Mouse (Mus musculus): Measurements from ENCODE around the gene Cdv3. TPM values are rescaled to one million over a fixed set of nuclear protein-coding genes. Genes with fewer than 3 reads are reported as not detected.
A peak's percentile ranks its signal among the peaks of the same experiment; 100 is the strongest.

Cdv3 gene
- total RNA-seq (2012; rRNA removed) = 176 and 233 TPM in 2 replicates

DNA sequence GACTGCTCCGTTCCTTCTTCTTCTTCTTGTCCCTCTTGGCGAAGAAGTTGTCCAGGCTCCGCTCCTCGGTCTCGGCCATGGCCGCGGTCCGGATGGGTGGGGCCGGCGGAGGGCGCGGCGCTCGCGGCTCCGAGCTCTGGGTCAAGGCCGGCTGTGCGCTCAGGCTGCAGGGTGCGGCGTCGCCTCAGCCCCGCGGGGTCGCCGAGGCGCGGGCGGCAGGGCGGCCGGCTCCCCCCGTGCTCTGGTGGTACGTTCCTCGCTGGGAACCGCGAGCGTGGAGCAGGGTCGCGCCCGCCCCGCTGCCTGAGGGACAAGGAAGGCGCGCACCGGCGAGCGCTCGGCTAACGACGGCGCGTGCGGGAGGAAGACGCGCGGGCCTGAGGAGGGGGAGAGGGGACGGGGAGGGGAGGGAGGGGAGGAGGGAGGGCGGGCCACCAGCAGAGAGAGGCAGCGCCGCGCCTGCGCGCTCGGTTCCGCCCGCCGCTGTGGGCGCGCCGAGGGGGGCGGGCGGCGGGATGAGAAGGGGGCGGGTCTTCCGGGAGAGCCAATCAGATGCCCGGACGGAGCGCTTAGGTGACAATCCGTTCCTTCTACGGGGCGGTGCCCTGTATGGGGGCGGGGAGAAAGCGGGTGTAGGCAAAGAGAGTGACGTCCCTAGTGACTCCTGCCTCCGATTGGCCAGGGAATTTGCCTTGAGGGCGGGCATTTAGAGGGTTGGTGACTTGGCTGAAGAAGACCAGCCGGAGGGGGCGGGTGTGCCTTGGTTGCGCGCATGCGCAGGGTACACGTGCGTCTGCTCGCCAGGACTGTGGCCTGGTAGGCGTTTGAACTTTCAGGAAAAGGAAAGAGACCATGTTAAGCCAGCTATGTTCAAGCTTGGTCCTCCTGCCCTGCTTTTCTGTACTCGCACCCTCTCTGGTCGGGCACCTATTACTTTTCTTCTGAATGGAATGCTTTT lies at the start of gene Cdv3:
TSS of gene Cdv3 (minus strand) at position 551 of the 958 bp plus-strand sequence.
- H3K4me1 ChIP-seq (ENCODE audit: control insufficient read depth in 2 of 2, insufficient read depth in 2 of 2, low read length in 2 of 2, poor library complexity in 1 of 2) = peaks cover 9 to 10% of the 10 kb centered on the region in 2 experiments
- TF ChIP-seq CHD2 (IDR thresholded peaks at IDR 0.05; ENCODE audit: low read depth, low read length) (peak; percentile 55; the same call in 1 of the 2 replicates), HCFC1 (IDR thresholded peaks at IDR 0.05; ENCODE audit: borderline replicate concordance, insufficient read depth, low read length) (0 out of 2 replicates have a peak, but pooled peaks have one; percentile 18), MAFK (IDR thresholded peaks at IDR 0.05; ENCODE audit: insufficient read depth, low read depth, low read length) (no peak)
- H3K36me3 ChIP-seq (ENCODE audit: control insufficient read depth, insufficient read depth, low read length, poor library complexity, severe bottlenecking) = peaks cover 7% of the 10 kb centered on the region
- peak; percentile 100 for DNase-seq (ENCODE audit: low read depth, low spot score)
- peak within 1 kb of the TSS; percentile 76 to 89 for H3K4me3 ChIP-seq (ENCODE audit: insufficient read depth in 1 of 2, low read depth in 1 of 2, low read length in 2 of 2, poor library complexity in 1 of 2, severe bottlenecking in 1 of 2)
- H3K27ac ChIP-seq (ENCODE audit: insufficient read depth, low read depth, low read length, poor library complexity, severe bottlenecking) = peak within 1 kb of the TSS; percentile 92
- H3K9me3 ChIP-seq (ENCODE audit: control insufficient read depth, insufficient read depth, low read depth, low read length) = no peaks in the 10 kb centered on the region
- in situ Hi-C loops (cut with MboI; ENCODE audit: low sequenced_read_pairs in 2 of 2, unreplicated experiment in 2 of 2) = no loop called here
- peak within 1 kb of the TSS; percentile 98 for H3K9ac ChIP-seq (ENCODE audit: insufficient read depth, low read depth, low read length, poor library complexity, severe bottlenecking)

DNA sequence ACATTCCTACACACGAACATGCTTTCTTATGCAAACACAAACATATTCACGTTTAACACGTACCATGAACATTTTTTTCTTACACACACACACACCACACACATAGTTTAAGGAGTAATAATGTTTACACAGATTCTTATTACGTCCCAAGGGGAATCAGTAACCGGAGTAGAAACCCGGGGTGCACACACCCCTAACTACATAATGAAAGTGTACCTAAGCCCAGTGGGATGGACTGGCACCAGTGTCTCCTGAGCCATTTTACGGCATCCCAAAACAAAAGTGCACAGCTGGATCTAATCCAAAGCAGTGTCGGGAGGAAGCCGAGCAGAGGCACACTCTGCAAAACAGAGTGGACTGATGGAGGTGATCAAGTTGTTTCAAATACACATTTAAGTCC lies 47.8 kb upstream of the Cdv3 start:
- Histone ChIP-seq H3K27ac (ENCODE audit: insufficient read depth, low read depth, low read length, poor library complexity, severe bottlenecking) (no peak overlapping the region), H3K4me3 (ENCODE audit: insufficient read depth in 1 of 2, low read depth in 1 of 2, low read length in 2 of 2, poor library complexity in 1 of 2, severe bottlenecking in 1 of 2) (no peak overlapping the region), H3K9ac (ENCODE audit: insufficient read depth, low read depth, low read length, poor library complexity, severe bottlenecking) (no peak overlapping the region), H3K36me3 (ENCODE audit: control insufficient read depth, insufficient read depth, low read length, poor library complexity, severe bottlenecking) (no peaks in the 10 kb centered on the region), H3K9me3 (ENCODE audit: control insufficient read depth, insufficient read depth, low read depth, low read length) (no peaks in the 10 kb centered on the region), H3K4me1 (ENCODE audit: control insufficient read depth in 2 of 2, insufficient read depth in 2 of 2, low read length in 2 of 2, poor library complexity in 1 of 2) (no peaks in the 10 kb centered on the region)
- TF ChIP-seq ZNF384 (IDR thresholded peaks at IDR 0.05; ENCODE audit: low read depth, low read length) (no peak), ZC3H11A (IDR thresholded peaks at IDR 0.05; ENCODE audit: borderline replicate concordance, low read depth, low read length) (no peak), MAFK (IDR thresholded peaks at IDR 0.05; ENCODE audit: insufficient read depth, low read depth, low read length) (no peak), CHD2 (IDR thresholded peaks at IDR 0.05; ENCODE audit: low read depth, low read length) (no peak), HCFC1 (IDR thresholded peaks at IDR 0.05; ENCODE audit: borderline replicate concordance, insufficient read depth, low read length) (no peak)
- in situ Hi-C loops (cut with MboI; ENCODE audit: low sequenced_read_pairs in 2 of 2, unreplicated experiment in 2 of 2) = no loop called here
- no peak for DNase-seq (ENCODE audit: low read depth, low spot score)

DNA sequence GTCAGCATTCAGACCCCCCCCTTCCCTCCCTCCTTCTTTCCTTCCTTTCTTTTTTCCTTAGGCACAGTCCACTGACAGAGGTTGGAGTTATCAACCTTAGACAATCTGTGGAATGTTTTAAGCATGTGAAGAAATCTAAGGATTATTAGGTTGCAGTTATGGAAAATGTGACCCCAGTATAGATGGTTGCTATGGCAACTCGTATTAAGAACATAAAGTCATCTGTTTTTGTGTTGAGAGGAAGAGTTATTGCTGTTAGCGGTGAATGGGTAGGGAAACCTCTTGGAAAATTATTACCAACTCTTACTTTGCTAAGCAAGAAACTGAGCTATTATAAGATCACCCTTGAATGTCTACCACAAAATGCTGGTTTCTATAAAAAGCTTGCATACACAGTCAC lies 43.5 kb upstream of the Cdv3 start:
- Histone ChIP-seq H3K9ac (ENCODE audit: insufficient read depth, low read depth, low read length, poor library complexity, severe bottlenecking) (no peak overlapping the region), H3K4me3 (ENCODE audit: insufficient read depth in 1 of 2, low read depth in 1 of 2, low read length in 2 of 2, poor library complexity in 1 of 2, severe bottlenecking in 1 of 2) (no peak overlapping the region), H3K4me1 (ENCODE audit: control insufficient read depth in 2 of 2, insufficient read depth in 2 of 2, low read length in 2 of 2, poor library complexity in 1 of 2) (no peaks in the 10 kb centered on the region), H3K9me3 (ENCODE audit: control insufficient read depth, insufficient read depth, low read depth, low read length) (no peaks in the 10 kb centered on the region), H3K27ac (ENCODE audit: insufficient read depth, low read depth, low read length, poor library complexity, severe bottlenecking) (no peak overlapping the region), H3K36me3 (ENCODE audit: control insufficient read depth, insufficient read depth, low read length, poor library complexity, severe bottlenecking) (no peaks in the 10 kb centered on the region)
- TF ChIP-seq CHD2 (IDR thresholded peaks at IDR 0.05; ENCODE audit: low read depth, low read length) = no peak
- no peak for TF ChIP-seq ZC3H11A (IDR thresholded peaks at IDR 0.05; ENCODE audit: borderline replicate concordance, low read depth, low read length)
- no peak for TF ChIP-seq HCFC1 (IDR thresholded peaks at IDR 0.05; ENCODE audit: borderline replicate concordance, insufficient read depth, low read length)
- in situ Hi-C loops (cut with MboI; ENCODE audit: low sequenced_read_pairs in 2 of 2, unreplicated experiment in 2 of 2) = no loop called here
- no peak for DNase-seq (ENCODE audit: low read depth, low spot score)

DNA sequence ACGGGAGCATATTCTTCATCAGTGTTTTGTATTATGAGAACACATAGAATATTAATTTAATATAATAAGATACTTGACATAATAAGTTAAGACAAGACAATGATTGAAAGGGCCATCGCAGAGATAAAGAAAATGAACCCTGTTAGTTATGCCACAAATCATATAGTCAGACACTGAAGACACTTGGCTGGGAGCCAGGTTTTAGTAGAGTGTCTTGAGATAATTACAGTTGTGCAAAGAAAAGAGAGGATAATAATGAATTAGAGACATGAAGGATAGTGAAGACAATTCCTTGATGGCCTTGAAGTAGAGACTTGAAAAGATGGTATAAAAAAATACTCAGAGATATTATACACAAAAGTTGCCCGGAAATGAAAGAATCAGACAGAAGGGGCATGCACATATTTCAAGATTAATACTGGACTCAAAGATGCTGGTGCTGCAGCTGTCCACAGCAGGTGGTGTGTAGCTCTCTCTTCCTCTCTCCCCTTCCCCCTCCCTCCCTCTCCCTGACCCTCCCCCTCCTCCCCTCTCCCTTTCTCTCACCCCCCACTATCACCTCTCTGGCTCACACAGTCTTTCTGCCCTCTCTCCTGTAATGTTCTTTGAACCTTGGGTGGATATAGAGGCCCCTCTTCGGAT lies 42.6 kb upstream of the Cdv3 start:
- H3K4me1 ChIP-seq (ENCODE audit: control insufficient read depth in 2 of 2, insufficient read depth in 2 of 2, low read length in 2 of 2, poor library complexity in 1 of 2) = no peaks in the 10 kb centered on the region
- H3K27ac ChIP-seq (ENCODE audit: insufficient read depth, low read depth, low read length, poor library complexity, severe bottlenecking) = no peak overlapping the region
- H3K4me3 ChIP-seq (ENCODE audit: insufficient read depth in 1 of 2, low read depth in 1 of 2, low read length in 2 of 2, poor library complexity in 1 of 2, severe bottlenecking in 1 of 2) = no peak overlapping the region
- in situ Hi-C loops (cut with MboI; ENCODE audit: low sequenced_read_pairs in 2 of 2, unreplicated experiment in 2 of 2) = no loop called here
- no peaks in the 10 kb centered on the region for H3K9me3 ChIP-seq (ENCODE audit: control insufficient read depth, insufficient read depth, low read depth, low read length)
- no peak overlapping the region for H3K9ac ChIP-seq (ENCODE audit: insufficient read depth, low read depth, low read length, poor library complexity, severe bottlenecking)
- no peak for DNase-seq (ENCODE audit: low read depth, low spot score)
- no peak for TF ChIP-seq CHD2 (IDR thresholded peaks at IDR 0.05; ENCODE audit: low read depth, low read length)
- no peak for TF ChIP-seq MAFK (IDR thresholded peaks at IDR 0.05; ENCODE audit: insufficient read depth, low read depth, low read length)
- TF ChIP-seq ZNF384 (IDR thresholded peaks at IDR 0.05; ENCODE audit: low read depth, low read length) = no peak
- no peak for TF ChIP-seq HCFC1 (IDR thresholded peaks at IDR 0.05; ENCODE audit: borderline replicate concordance, insufficient read depth, low read length)
- no peak for TF ChIP-seq ZC3H11A (IDR thresholded peaks at IDR 0.05; ENCODE audit: borderline replicate concordance, low read depth, low read length)
- H3K36me3 ChIP-seq (ENCODE audit: control insufficient read depth, insufficient read depth, low read length, poor library complexity, severe bottlenecking) = no peaks in the 10 kb centered on the region
